Mouse (Mus musculus) frontal cortex, postnatal 36 days (tissue): ENCODE measurements at regions not wholly inside any gene's neighbourhood (a gene's known extent, or its start where the extent isn't known, plus 50 kb on each side); places are given as distances from the start of the nearest gene placed in this dataset.
A peak's percentile ranks its signal among the peaks of the same experiment; 100 is the strongest.

Experiments
- DNase-seq, 2 experiments: peaks; one replicate each; pipeline ENCODE4 v3.0.0; 2022; ENCODE audit warnings: low spot score in 2 of 2

DNA sequence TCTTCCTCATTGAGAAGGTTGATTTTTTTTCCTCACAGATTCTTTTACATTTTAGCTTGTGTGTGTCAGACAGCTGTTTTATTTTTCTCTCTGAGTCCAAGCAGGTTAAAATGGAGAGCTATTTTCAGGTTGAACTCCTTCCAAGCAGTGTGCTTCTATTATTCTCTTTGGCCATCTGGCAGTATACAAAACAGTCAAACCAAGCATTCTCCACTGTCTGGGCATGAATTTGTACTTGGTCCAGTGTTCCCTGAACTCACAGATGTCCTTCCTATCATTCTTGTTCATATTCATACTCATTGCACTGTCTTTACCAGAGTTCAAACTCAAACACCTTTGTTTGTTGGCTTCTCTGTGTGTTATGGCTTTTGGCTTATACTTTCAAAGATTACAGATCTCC lies 264.9 kb downstream of the Tex13c1 start:
- DNase-seq = peak in 1 of 2 experiments; percentile 10

DNA sequence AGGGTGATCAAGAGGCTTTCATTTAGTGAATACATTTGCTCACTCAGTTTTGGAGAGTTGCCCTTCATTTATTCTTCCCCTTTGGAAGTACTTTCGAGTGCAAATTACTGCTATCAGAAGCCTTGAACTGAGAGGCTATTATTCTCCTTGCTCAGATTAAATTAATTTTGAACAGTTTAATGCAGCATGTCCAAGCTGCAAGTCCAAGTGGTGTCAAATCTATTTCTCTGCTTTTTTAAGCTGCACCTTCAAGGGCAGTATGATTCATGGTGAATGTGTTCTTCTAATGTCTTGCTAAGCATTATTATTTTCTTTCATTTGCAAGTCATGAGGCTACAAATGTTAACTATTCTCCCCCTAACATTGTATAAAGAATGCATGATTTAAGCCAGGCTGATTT lies 293.9 kb downstream of the Tex13c1 start:
- DNase-seq = no peak
